Mouse (Mus musculus): ENCODE measurements around the gene Kcnk13. TPM values are rescaled to one million over a fixed set of nuclear protein-coding genes. Genes with fewer than 3 reads are reported as not detected.

Kcnk13 gene
- 0.05 and 0.23 TPM in 2 replicates for polyA plus RNA-seq (2016; fragmentation: Nextera tagmentation; extraction: Ambion mirVana)

GRCm38 (mm10) chr12:99964301-99965202 is at the start of gene Kcnk13:
Gene Kcnk13, plus strand, starts transcription at chr12:99964499.
- Histone ChIP-seq H3K27ac (no peak within 1 kb of the TSS), H3K27me3 (ENCODE audit: insufficient read depth, poor library complexity, severe bottlenecking) (peaks cover 78% of the 10 kb centered on the region), H3K4me3 (peak within 1 kb of the TSS; percentile 65), H3K36me3 (no peaks in the 10 kb centered on the region), H3K4me1 (peaks cover 35% of the 10 kb centered on the region), H3K9me3 (no peaks in the 10 kb centered on the region)
- WGBS = 2% methylated on average over 39 of the region's 39 CpGs
- DNase-seq (ENCODE audit: low spot score) = peak; percentile 84

GRCm38 (mm10) chr12:99917800-99918427 is 46.4 kb upstream of the Kcnk13 start:
- peaks cover 25% of the 10 kb centered on the region for H3K36me3 ChIP-seq
- no peak overlapping the region for H3K4me3 ChIP-seq
- H3K27me3 ChIP-seq (ENCODE audit: insufficient read depth, poor library complexity, severe bottlenecking) = no peaks in the 10 kb centered on the region
- no peaks in the 10 kb centered on the region for H3K9me3 ChIP-seq
- no peak overlapping the region for H3K27ac ChIP-seq
- DNase-seq (ENCODE audit: low spot score) = peak; percentile 89
- H3K4me1 ChIP-seq = peaks cover 13% of the 10 kb centered on the region; the same call in 1 of the 2 replicates
- 65% methylated on average over 15 of the region's 15 CpGs for WGBS

DNA sequence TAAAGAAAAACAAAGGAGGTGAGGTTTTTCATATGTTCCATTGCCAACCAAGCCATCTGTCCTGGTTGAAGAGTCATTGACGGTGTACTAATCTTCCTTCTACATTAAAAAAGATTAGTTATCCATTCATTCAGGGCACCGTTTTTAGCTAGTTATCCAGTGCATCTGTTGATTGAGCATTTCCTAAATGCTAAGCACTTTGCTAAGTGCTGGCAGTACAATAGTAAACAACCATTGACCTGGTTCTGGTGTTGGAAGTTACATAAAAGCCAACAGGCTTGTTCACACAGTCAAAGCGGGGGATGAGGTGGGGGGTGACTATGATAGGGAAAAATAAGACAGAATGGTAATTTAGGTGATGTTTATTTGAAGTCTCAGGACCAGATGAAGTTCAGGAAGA is 44.7 kb upstream of the Kcnk13 start:
- H3K4me3 ChIP-seq = no peak overlapping the region
- no peaks in the 10 kb centered on the region for H3K27me3 ChIP-seq (ENCODE audit: insufficient read depth, poor library complexity, severe bottlenecking)
- no peak overlapping the region for H3K27ac ChIP-seq
- WGBS = 87% methylated on average over 3 of the region's 3 CpGs
- H3K9me3 ChIP-seq = no peaks in the 10 kb centered on the region
- DNase-seq (ENCODE audit: low spot score) = no peak
- H3K36me3 ChIP-seq = peaks cover 20% of the 10 kb centered on the region
- peaks cover 25% of the 10 kb centered on the region; the same call in 1 of the 2 replicates for H3K4me1 ChIP-seq

- 83% methylated on average over 3 of the region's 3 CpGs for WGBS
- Histone ChIP-seq H3K4me1 (peaks cover 28% of the 10 kb centered on the region; the same call in 1 of the 2 replicates), H3K36me3 (peaks cover 14% of the 10 kb centered on the region; the same call in 1 of the 2 replicates), H3K9me3 (no peaks in the 10 kb centered on the region), H3K4me3 (no peak overlapping the region), H3K27me3 (ENCODE audit: insufficient read depth, poor library complexity, severe bottlenecking) (no peaks in the 10 kb centered on the region), H3K27ac (no peak overlapping the region)
- no peak for DNase-seq (ENCODE audit: low spot score)
Observed at GRCm38 (mm10) chr12:99921045-99921444, 43.3 kb upstream of the Kcnk13 start.

DNA sequence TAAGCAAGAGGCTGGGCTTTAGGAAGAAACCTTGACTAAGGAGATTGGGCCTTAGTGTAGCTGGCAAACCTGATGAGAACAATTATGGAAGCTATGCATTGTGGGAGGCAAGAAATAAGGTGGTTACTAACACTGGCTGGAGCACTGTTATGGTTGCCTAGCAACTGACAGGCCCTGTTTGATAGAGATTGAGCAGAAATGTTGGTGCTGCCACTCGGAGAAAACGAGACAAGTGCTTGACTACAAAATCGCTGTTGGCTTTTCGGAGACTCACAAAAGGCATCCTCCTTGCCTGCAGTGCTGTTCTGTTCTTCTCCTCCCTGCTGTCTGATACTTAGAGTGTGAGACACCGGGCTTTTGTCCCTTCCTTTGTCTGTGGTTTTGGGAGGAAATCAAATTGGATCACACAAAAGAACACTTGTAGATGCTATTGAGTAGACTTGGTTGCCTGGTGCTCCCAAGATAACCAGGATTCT is 41.1 kb upstream of the Kcnk13 start:
- peaks cover 18% of the 10 kb centered on the region; the same call in 1 of the 2 replicates for H3K4me1 ChIP-seq
- peaks cover 17% of the 10 kb centered on the region; the same call in 1 of the 2 replicates for H3K36me3 ChIP-seq
- H3K9me3 ChIP-seq = no peaks in the 10 kb centered on the region
- H3K4me3 ChIP-seq = no peak overlapping the region
- no peaks in the 10 kb centered on the region for H3K27me3 ChIP-seq (ENCODE audit: insufficient read depth, poor library complexity, severe bottlenecking)
- 0 out of 2 replicates have a peak overlapping the region, but pooled peaks have one; percentile 4 for H3K27ac ChIP-seq
- DNase-seq (ENCODE audit: low spot score) = peak; percentile 78
- 27% methylated on average over 5 of the region's 5 CpGs for WGBS

GRCm38 (mm10) chr12:99923703-99924102 is 40.6 kb upstream of the Kcnk13 start:
- Histone ChIP-seq H3K9me3 (no peaks in the 10 kb centered on the region), H3K27ac (0 out of 2 replicates have a peak overlapping the region, but pooled peaks have one; percentile 4), H3K4me3 (no peak overlapping the region), H3K36me3 (peaks cover 17% of the 10 kb centered on the region; the same call in 1 of the 2 replicates), H3K27me3 (ENCODE audit: insufficient read depth, poor library complexity, severe bottlenecking) (no peaks in the 10 kb centered on the region), H3K4me1 (peaks cover 16% of the 10 kb centered on the region; the same call in 1 of the 2 replicates)
- no peak for DNase-seq (ENCODE audit: low spot score)
- 74% methylated on average over 5 of the region's 5 CpGs for WGBS

GRCm38 (mm10) chr12:99928311-99928710 is 36.0 kb upstream of the Kcnk13 start:
- Histone ChIP-seq H3K27ac (no peak overlapping the region), H3K4me1 (peaks cover 16% of the 10 kb centered on the region; the same call in 1 of the 2 replicates), H3K9me3 (no peaks in the 10 kb centered on the region), H3K4me3 (no peak overlapping the region), H3K27me3 (ENCODE audit: insufficient read depth, poor library complexity, severe bottlenecking) (no peaks in the 10 kb centered on the region), H3K36me3 (peaks cover 16% of the 10 kb centered on the region)
- WGBS = 84% methylated on average over 7 of the region's 7 CpGs
- DNase-seq (ENCODE audit: low spot score) = no peak

DNA sequence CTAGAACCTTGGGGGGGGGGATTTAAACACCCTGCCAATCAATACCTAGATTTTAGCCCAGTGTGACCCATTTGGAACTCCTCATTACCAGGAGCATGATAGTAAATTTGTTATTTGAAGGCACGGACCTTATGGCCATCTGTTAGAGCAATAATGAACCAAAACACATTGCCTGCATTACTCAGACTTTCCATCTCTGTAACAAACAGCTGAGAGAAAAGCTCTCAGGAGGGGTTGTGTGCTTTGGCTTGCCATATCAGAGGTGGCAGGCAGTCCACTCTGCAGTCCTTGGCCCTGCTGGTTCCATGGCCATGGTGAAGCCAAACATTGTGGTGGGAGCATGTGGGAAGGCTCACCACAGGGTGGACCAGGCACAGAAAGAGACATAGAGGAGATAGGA is 35.1 kb upstream of the Kcnk13 start:
- Histone ChIP-seq H3K4me3 (no peak overlapping the region), H3K4me1 (0 out of 2 replicates have a peak, but pooled peaks cover 8% of the 10 kb centered on the region), H3K9me3 (no peaks in the 10 kb centered on the region), H3K27ac (no peak overlapping the region), H3K36me3 (peaks cover 20% of the 10 kb centered on the region), H3K27me3 (ENCODE audit: insufficient read depth, poor library complexity, severe bottlenecking) (no peaks in the 10 kb centered on the region)
- WGBS = 75% methylated on average over 1 of the region's 1 CpGs
- DNase-seq (ENCODE audit: low spot score) = no peak

DNA sequence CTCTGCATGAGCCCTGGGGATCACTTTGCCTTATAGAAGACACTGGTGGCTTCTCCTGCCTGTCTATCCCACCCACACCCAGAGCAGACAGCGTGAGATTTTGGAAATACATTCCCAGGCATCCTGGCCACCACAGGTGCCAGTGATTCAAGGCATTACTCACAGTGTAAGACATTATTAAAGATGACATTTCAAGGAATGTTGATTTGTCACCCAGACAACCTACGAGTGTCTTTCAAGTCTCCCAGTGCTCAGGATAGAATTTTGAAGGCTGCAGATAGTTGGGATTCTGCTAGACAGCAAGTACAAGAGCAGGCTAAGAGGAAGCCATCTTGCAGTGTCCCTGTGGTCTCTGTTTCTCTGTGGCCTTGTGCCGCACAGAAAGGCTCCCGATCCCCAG is 32.1 kb upstream of the Kcnk13 start:
- peaks cover 25% of the 10 kb centered on the region for H3K36me3 ChIP-seq
- H3K4me1 ChIP-seq = peaks cover 12% of the 10 kb centered on the region; the same call in 1 of the 2 replicates
- no peak overlapping the region for H3K27ac ChIP-seq
- H3K27me3 ChIP-seq (ENCODE audit: insufficient read depth, poor library complexity, severe bottlenecking) = no peaks in the 10 kb centered on the region
- WGBS = 92% methylated on average over 4 of the region's 4 CpGs
- no peak for DNase-seq (ENCODE audit: low spot score)
- H3K9me3 ChIP-seq = no peaks in the 10 kb centered on the region
- H3K4me3 ChIP-seq = no peak overlapping the region

- peaks cover 28% of the 10 kb centered on the region for H3K36me3 ChIP-seq
- H3K4me1 ChIP-seq = peaks cover 12% of the 10 kb centered on the region; the same call in 1 of the 2 replicates
- H3K27ac ChIP-seq = no peak overlapping the region
- 92% methylated on average over 3 of the region's 3 CpGs for WGBS
- no peaks in the 10 kb centered on the region for H3K27me3 ChIP-seq (ENCODE audit: insufficient read depth, poor library complexity, severe bottlenecking)
- DNase-seq (ENCODE audit: low spot score) = no peak
- H3K4me3 ChIP-seq = no peak overlapping the region
- no peaks in the 10 kb centered on the region for H3K9me3 ChIP-seq
Observed at GRCm38 (mm10) chr12:99933630-99934029, 30.7 kb upstream of the Kcnk13 start.

GRCm38 (mm10) chr12:99935403-99935802 is 28.9 kb upstream of the Kcnk13 start:
- Histone ChIP-seq H3K4me1 (peaks cover 10% of the 10 kb centered on the region; the same call in 1 of the 2 replicates), H3K4me3 (no peak overlapping the region), H3K27me3 (ENCODE audit: insufficient read depth, poor library complexity, severe bottlenecking) (no peaks in the 10 kb centered on the region), H3K27ac (no peak overlapping the region), H3K9me3 (no peaks in the 10 kb centered on the region), H3K36me3 (peaks cover 34% of the 10 kb centered on the region)
- DNase-seq (ENCODE audit: low spot score) = no peak
- WGBS = 93% methylated on average over 8 of the region's 8 CpGs

DNA sequence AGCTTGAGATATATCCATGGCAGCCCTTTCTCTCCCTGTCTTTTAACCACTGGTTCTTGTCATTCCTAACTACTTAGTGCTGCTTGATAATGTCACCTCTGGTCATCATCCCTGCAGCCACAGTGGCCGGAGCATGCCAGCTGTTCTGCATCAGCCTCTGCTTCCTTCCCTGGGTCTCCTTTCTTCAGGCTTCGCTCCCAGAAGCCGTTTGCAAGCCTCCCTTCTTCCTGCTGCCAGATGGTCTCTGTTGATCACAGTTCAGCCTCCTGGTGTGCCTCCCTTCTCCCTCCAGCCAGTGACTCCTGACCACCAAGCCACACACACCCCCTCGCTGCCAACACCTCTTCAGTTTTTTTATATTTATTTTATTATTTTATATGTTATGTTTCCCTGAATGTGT is 25.8 kb upstream of the Kcnk13 start:
- H3K36me3 ChIP-seq = peaks cover 42% of the 10 kb centered on the region
- DNase-seq (ENCODE audit: low spot score) = no peak
- WGBS = 53% methylated on average over 4 of the region's 4 CpGs

More for the DNA sequence above, 25.8 kb upstream of the Kcnk13 start:
- H3K27me3 ChIP-seq (ENCODE audit: insufficient read depth, poor library complexity, severe bottlenecking) = no peaks in the 10 kb centered on the region
- H3K27ac ChIP-seq = no peak overlapping the region
- no peak overlapping the region for H3K4me3 ChIP-seq
- no peaks in the 10 kb centered on the region for H3K9me3 ChIP-seq
- peaks cover 19% of the 10 kb centered on the region; the same call in 1 of the 2 replicates for H3K4me1 ChIP-seq

Measured in heart, embryonic 10.5 days (tissue).